Mouse (Mus musculus): ENCODE measurements around the gene Ano8.
"Not testable (repeated sequence)": the region's sequence is repeated elsewhere in the genome, so short reads cannot be mapped to it uniquely, and the experiment has no call there.

Ano8 gene

GRCm38 (mm10) chr8:71485142-71486135 is at the start of gene Ano8:
TSS of gene Ano8 (minus strand) at chr8:71485963.
- DNase-seq = peak; percentile 86

- no peak for DNase-seq
These were observed 48.6 kb upstream of the Ano8 start for GRCm38 (mm10) chr8:71534263-71534810.

GRCm38 (mm10) chr8:71530735-71531467 is 45.1 kb upstream of the Ano8 start:
- peak; percentile 70 for DNase-seq

GRCm38 (mm10) chr8:71528362-71529073 is 42.8 kb upstream of the Ano8 start:
- DNase-seq = no peak

- no peak for DNase-seq
These were observed 41.6 kb upstream of the Ano8 start for GRCm38 (mm10) chr8:71527162-71527870.

GRCm38 (mm10) chr8:71526272-71526671 is 40.5 kb upstream of the Ano8 start:
- DNase-seq = no peak

- DNase-seq = no peak
These were observed 39.7 kb upstream of the Ano8 start, which contains the start of gene Ccdc194 for GRCm38 (mm10) chr8:71525226-71526050. TSS of gene Ccdc194 (minus strand) at chr8:71525711.

GRCm38 (mm10) chr8:71521634-71522033 is 35.9 kb upstream of the Ano8 start:
- peak; percentile 88 for DNase-seq

GRCm38 (mm10) chr8:71519037-71519825 is 33.5 kb upstream of the Ano8 start:
- not testable (repeated sequence) for DNase-seq

GRCm38 (mm10) chr8:71516786-71517185 is 31.0 kb upstream of the Ano8 start:
- no peak for DNase-seq

GRCm38 (mm10) chr8:71515043-71515442 is 29.3 kb upstream of the Ano8 start:
- DNase-seq = no peak

- DNase-seq = no peak
These were observed 27.4 kb upstream of the Ano8 start for GRCm38 (mm10) chr8:71513018-71513754.

- no peak for DNase-seq
These were observed 25.9 kb upstream of the Ano8 start, which contains the start of gene Plvap for GRCm38 (mm10) chr8:71511644-71512043. TSS of gene Plvap (minus strand) at chr8:71511752.

- no peak for DNase-seq
These were observed 23.6 kb upstream of the Ano8 start for GRCm38 (mm10) chr8:71509316-71509715.

GRCm38 (mm10) chr8:71507589-71508104 is 21.9 kb upstream of the Ano8 start:
- DNase-seq = peak; percentile 86

GRCm38 (mm10) chr8:71505979-71506378 is 20.2 kb upstream of the Ano8 start:
- DNase-seq = peak; percentile 77

- DNase-seq = no peak
These were observed 19.6 kb upstream of the Ano8 start for GRCm38 (mm10) chr8:71505326-71505725.

GRCm38 (mm10) chr8:71504349-71504748 is 18.6 kb upstream of the Ano8 start:
- DNase-seq = no peak

All from cerebellum, adult 11-12 months (tissue).